Mouse (Mus musculus) embryonic facial prominence, embryonic 11.5 days (tissue): ENCODE measurements at regions not wholly inside any gene's neighbourhood (a gene's known extent, or its start where the extent isn't known, plus 50 kb on each side); places are given as distances from the start of the nearest gene placed in this dataset.
A peak's percentile ranks its signal among the peaks of the same experiment; 100 is the strongest.

ENCODE experiments used
- ATAC-seq: fragments of 200-750 bp; cut with Nextera tagmentation; replicated peaks from 2 replicates; pipeline ENCODE4 v1.8.0; 2017; ENCODE audit warnings: low read depth; ENCODE audit not compliant: insufficient number of reproducible peaks, low FRiP score, low TSS enrichment
- DNase-seq: peaks from one replicate; pipeline ENCODE4 v3.0.0-alpha.2; 2015; ENCODE audit warnings: low spot score
- H3K27ac ChIP-seq: fragments of 300-500 bp; sonication (generic); replicated peaks from 2 replicates; pipeline ENCODE4 v1.5.1; 2014; ENCODE audit warnings: mild to moderate bottlenecking, low read depth, low read length, control low read depth
- H3K27me3 ChIP-seq: fragments of 300-500 bp; sonication (generic); 2 replicates; pipeline ENCODE4 v1.6.1; 2014; ENCODE audit warnings: mild to moderate bottlenecking, low read length, moderate library complexity, mixed read lengths; ENCODE audit not compliant: control insufficient read depth, insufficient read depth
- H3K36me3 ChIP-seq: fragments of 300-500 bp; sonication (generic); replicated peaks from 2 replicates; pipeline ENCODE4 v1.6.1; 2014; ENCODE audit warnings: low read depth, mild to moderate bottlenecking, low read length, moderate library complexity, mixed read lengths; ENCODE audit not compliant: control insufficient read depth, insufficient read depth
- H3K4me1 ChIP-seq: fragments of 300-500 bp; sonication (generic); 2 replicates; pipeline ENCODE4 v1.6.1; 2014; ENCODE audit warnings: low read length, mixed read lengths; ENCODE audit not compliant: control insufficient read depth, insufficient read depth
- H3K4me2 ChIP-seq: fragments of 300-500 bp; sonication (generic); 2 replicates; pipeline ENCODE4 v1.6.1; 2014; ENCODE audit warnings: low read depth, mild to moderate bottlenecking, control low read depth, low read length, moderate library complexity
- H3K4me3 ChIP-seq: fragments of 300-500 bp; sonication (generic); 2 replicates; pipeline ENCODE4 v1.5.1; 2014; ENCODE audit warnings: low read depth, low read length, control low read depth
- H3K9ac ChIP-seq: fragments of 300-500 bp; sonication (generic); replicated peaks from 2 replicates; pipeline ENCODE4 v1.6.1; 2014; ENCODE audit warnings: mild to moderate bottlenecking, control low read depth, low read length
- H3K9me3 ChIP-seq: fragments of 300-500 bp; sonication (generic); replicated peaks from 2 replicates; pipeline ENCODE4 v1.6.1; 2016; ENCODE audit warnings: mild to moderate bottlenecking, low read length, inconsistent platforms, mixed read lengths; ENCODE audit not compliant: control insufficient read depth
- WGBS: fragments of 180-500 bp; shearing (Covaris S2); extraction: QIAGEN DNeasy Blood & Tissue Kit; methylation state at CpG from one replicate; pipeline ENCODE4 v1.1.7; 2014; 5-methylcytosine and 5-hydroxymethylcytosine counted together

DNA sequence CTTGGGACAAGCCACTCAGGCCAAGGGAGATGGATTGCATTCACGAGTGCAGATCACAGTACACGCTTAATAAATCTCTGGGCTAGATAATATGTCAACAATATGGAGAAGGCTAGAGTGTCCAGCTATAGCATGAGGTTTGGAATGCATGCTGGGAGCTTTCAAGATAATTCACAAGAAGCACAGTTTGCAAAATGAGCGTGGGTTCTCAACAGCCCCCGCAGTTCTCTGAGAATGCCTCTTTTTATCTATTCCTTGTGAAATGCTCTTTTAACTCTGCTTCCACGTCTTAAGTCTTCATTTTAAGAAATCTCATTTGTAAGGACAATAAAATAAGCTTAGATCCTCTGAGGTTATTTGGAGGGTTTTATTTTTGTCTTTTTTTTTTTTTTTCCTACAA lies 145.2 kb downstream of the Tmem182 start:
- DNase-seq (no peak), ATAC-seq (no peak)
- Histone ChIP-seq H3K4me3 (no peak overlapping the region), H3K4me1 (no peaks in the 10 kb centered on the region), H3K36me3 (no peaks in the 10 kb centered on the region), H3K9ac (no peak overlapping the region), H3K27me3 (no peaks in the 10 kb centered on the region), H3K9me3 (no peaks in the 10 kb centered on the region), H3K27ac (no peak overlapping the region), H3K4me2 (no peak overlapping the region)
- 88% methylated on average over 5 of the region's 5 CpGs for WGBS

GRCm38 (mm10) chr1:40954720-40955163 lies 149.3 kb downstream of the Tmem182 start:
- ATAC-seq: no peak
- Histone ChIP-seq H3K36me3 (no peaks in the 10 kb centered on the region), H3K27me3 (no peaks in the 10 kb centered on the region), H3K9ac (no peak overlapping the region), H3K27ac (no peak overlapping the region), H3K9me3 (no peaks in the 10 kb centered on the region), H3K4me2 (no peak overlapping the region), H3K4me3 (no peak overlapping the region), H3K4me1 (no peaks in the 10 kb centered on the region)
- 77% methylated on average over 14 of the region's 14 CpGs for WGBS
- DNase-seq: no peak

- Histone ChIP-seq H3K36me3 (no peaks in the 10 kb centered on the region), H3K9ac (no peak overlapping the region), H3K9me3 (no peaks in the 10 kb centered on the region), H3K4me1 (no peaks in the 10 kb centered on the region), H3K27me3 (no peaks in the 10 kb centered on the region), H3K4me2 (no peak overlapping the region), H3K27ac (no peak overlapping the region), H3K4me3 (no peak overlapping the region)
- ATAC-seq (no peak), DNase-seq (no peak)
- WGBS: 65% methylated on average over 17 of the region's 17 CpGs
Observed at GRCm38 (mm10) chr1:40967768-40968504, 162.5 kb downstream of the Tmem182 start.

DNA sequence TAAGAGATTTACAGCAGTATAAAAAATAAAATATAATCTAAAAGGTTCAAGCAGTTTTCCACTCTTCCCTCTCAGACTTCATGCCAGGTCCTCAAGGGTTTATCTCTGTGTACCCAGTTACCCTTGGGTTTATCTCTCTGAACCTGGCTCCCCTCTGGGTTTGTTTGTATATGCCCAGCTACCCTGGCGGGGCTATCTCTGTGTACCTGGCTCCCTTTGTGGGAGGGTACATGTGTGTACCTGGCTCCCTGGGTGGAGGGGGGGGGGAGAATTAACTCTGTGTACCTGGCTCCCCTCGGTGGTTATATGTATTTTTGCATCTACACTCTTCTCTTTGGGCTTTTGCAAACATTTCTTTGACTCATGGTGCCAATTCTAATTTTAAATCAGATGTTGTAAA lies 178.4 kb downstream of the Tmem182 start:
- Histone ChIP-seq H3K9me3 (no peaks in the 10 kb centered on the region), H3K36me3 (no peaks in the 10 kb centered on the region), H3K4me3 (no peak overlapping the region), H3K27me3 (no peaks in the 10 kb centered on the region), H3K4me1 (no peaks in the 10 kb centered on the region), H3K4me2 (no peak overlapping the region), H3K27ac (no peak overlapping the region), H3K9ac (no peak overlapping the region)
- DNase-seq (no peak), ATAC-seq (no peak)
- 52% methylated on average over 2 of the region's 2 CpGs for WGBS

DNA sequence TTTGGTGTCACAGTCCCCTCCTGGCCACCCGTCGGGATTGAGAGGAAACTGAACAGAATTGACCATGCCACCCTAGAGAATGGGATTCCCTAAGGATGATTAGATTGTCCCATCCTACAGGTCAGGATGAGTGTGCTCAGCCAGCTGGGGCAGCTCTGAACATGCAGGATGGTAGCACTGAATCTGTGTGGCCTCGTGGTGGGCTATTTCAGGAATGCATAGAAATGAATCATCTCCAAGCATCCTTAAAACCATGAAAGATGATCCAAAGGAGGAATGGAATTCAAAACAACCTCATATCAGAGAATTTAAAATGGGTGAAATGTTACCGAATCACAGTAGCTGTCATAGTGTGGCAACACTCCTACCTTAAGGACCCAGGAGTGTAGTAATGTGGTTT lies 187.9 kb downstream of the Tmem182 start:
- no peaks in the 10 kb centered on the region for H3K27me3 ChIP-seq
- 83% methylated on average over 4 of the region's 4 CpGs for WGBS
- no peaks in the 10 kb centered on the region for H3K4me1 ChIP-seq
- H3K36me3 ChIP-seq: no peaks in the 10 kb centered on the region
- H3K27ac ChIP-seq: no peak overlapping the region
- H3K9me3 ChIP-seq: no peaks in the 10 kb centered on the region
- no peak overlapping the region for H3K9ac ChIP-seq
- ATAC-seq (no peak), DNase-seq (no peak)
- no peak overlapping the region for H3K4me3 ChIP-seq
- no peak overlapping the region for H3K4me2 ChIP-seq

DNA sequence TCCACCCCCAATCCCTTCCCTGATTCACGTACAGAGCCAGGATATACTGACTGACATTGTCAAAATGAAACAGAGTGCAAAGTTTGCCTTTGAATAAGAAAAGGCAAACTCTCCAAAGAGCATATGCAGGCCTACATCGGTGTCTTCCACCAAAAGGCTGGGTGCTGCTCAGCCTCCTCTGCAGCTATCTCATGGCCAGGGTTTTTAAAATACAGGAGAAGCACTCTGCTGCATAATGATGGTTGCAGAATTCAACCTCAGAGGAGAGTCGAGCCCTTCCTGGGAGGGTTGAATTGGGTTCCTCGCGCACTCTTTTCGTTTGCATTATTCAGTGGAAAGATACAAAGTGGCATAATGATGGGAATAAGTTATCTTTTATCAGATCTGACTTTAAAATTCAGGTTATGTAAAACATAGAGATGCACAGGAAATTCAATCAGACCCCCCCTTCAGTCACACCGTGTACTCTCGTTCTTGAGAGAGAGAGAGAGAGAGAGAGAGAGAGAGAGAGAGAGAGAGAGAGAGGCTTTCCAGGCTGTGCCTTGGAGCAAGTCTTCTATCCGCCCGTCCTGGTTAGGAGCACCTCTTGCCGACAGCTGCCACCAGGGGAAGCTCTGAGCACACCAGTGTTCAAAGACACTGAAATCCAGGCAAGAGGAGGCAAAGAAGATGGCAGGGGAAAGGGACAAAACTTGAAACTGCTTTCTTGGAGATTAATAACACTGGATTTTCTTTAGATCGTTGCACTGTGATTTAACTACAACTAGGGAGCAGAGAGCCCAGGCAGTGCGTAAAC lies 196.0 kb downstream of the Tmem182 start:
- no peak for ATAC-seq

DNA sequence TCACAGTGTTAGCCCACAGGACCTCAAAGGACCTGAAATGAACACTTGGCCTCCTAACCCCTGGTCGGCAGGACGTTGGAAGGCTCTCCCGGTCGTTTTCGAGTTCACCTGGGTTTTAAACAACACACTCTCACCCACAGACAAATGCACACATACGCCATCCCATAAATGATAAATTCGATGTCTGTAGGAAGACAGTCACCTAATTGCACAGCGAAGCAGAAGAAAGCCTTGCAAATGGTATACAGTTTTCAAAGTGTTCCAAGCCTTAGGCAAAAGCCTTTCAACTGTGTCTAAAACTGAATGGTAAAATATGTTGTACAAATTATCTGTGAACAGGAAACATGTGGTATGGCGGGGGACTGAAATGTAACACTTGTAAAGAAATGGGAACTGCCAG lies 196.6 kb downstream of the Tmem182 start:
- Histone ChIP-seq H3K4me2 (no peak overlapping the region), H3K9ac (no peak overlapping the region), H3K27me3 (no peaks in the 10 kb centered on the region), H3K27ac (no peak overlapping the region), H3K9me3 (no peaks in the 10 kb centered on the region), H3K36me3 (no peaks in the 10 kb centered on the region), H3K4me1 (no peaks in the 10 kb centered on the region), H3K4me3 (no peak overlapping the region)
- 50% methylated on average over 9 of the region's 9 CpGs for WGBS
- ATAC-seq (no peak), DNase-seq (peak; percentile 33)

More for the DNA sequence above, 196.0 kb downstream of the Tmem182 start:
- no peak overlapping the region for H3K4me2 ChIP-seq
- WGBS: 49% methylated on average over 13 of the region's 13 CpGs
- H3K4me3 ChIP-seq: no peak overlapping the region
- H3K27me3 ChIP-seq: no peaks in the 10 kb centered on the region
- no peaks in the 10 kb centered on the region for H3K36me3 ChIP-seq
- H3K27ac ChIP-seq: no peak overlapping the region
- peak; percentile 72 for DNase-seq
- H3K9me3 ChIP-seq: no peaks in the 10 kb centered on the region
- H3K4me1 ChIP-seq: no peaks in the 10 kb centered on the region
- H3K9ac ChIP-seq: no peak overlapping the region

DNA sequence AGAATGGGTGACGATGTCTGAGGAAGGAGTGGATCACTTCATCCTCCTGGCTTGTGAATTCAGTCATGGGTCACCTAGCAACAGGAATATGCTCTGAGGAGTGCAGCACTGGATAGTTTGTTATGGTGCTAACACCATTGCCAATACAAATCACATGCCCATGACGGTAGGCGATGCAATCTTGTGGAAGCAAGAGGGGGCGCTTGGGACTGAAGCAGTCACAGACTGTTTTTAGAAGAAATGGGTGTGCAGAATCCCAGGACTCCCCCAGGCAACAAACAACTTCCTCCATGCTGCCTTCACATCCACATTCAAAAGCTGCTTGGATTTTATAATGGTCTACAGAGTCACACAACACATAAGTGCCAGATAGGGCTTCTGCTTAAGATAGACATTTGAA lies 221.5 kb downstream of the Tmem182 start:
- no peak for ATAC-seq
- no peak overlapping the region for H3K4me3 ChIP-seq
- DNase-seq: no peak
- no peak overlapping the region for H3K9ac ChIP-seq
- H3K27me3 ChIP-seq: no peaks in the 10 kb centered on the region
- no peak overlapping the region for H3K27ac ChIP-seq
- no peaks in the 10 kb centered on the region for H3K9me3 ChIP-seq
- H3K4me1 ChIP-seq: no peaks in the 10 kb centered on the region
- H3K4me2 ChIP-seq: no peak overlapping the region
- 81% methylated on average over 4 of the region's 4 CpGs for WGBS
- no peaks in the 10 kb centered on the region for H3K36me3 ChIP-seq
